11 mouse cellular contexts compared by ENCODE assay signal in genomic region chr7:139466484-139467176, GRCm38 (mm10).
DNase-seq lines count a peak whose midpoint lies in the region; ATAC-seq and TF ChIP-seq lines count a peak whose summit lies in the region.
"Had no signal": no experiment of that assay in that cellular context is flagged by ENCODE, and none has a peak within 500 bp of the region (broad histone marks: within the 10 kb centered on the region; RNA-seq: fewer than 3 reads in every experiment).

No protein-coding gene starts in this region.

- H3K27me3 ChIP-seq in intestine, embryonic 14.5 days (replicated peaks; ENCODE audit: control insufficient read depth, insufficient read depth, low read length): no peaks in the 10 kb centered on the region
- H3K27me3 ChIP-seq in intestine, postnatal 0 days (replicated peaks; ENCODE audit: control insufficient read depth, insufficient read depth, low read length): no peaks in the 10 kb centered on the region
- no peaks in the 10 kb centered on the region for H3K27me3 ChIP-seq in heart, embryonic 13.5 days (replicated peaks)

- no peak overlapping the region for H3K4me2 ChIP-seq in intestine, embryonic 14.5 days (ENCODE audit: low read length)
- H3K4me2 ChIP-seq in intestine, postnatal 0 days (replicated peaks; ENCODE audit: low read depth): no peak overlapping the region
- H3K4me2 ChIP-seq in heart, embryonic 13.5 days: 0 out of 2 replicates have a peak overlapping the region, but pooled peaks have one; percentile 4

- no peak for ATAC-seq in intestine, embryonic 14.5 days (replicated peaks; ENCODE audit: low FRiP score, low TSS enrichment, low read depth)
- ATAC-seq in intestine, postnatal 0 days: no peak
- no peak for ATAC-seq in heart, embryonic 13.5 days (ENCODE audit: extremely low read depth, insufficient number of reproducible peaks, low FRiP score, low TSS enrichment)
- peak; percentile 66 for ATAC-seq in megakaryocyte, adult 5-6 weeks (ENCODE audit: poor library complexity, severe bottlenecking)
- no peak for ATAC-seq in inflammation-experienced regulatory T-cells, adult 6 months

- H3K36me3 ChIP-seq in intestine, embryonic 14.5 days (ENCODE audit: control insufficient read depth, insufficient read depth, low read length): 0 out of 2 replicates have a peak, but pooled peaks cover 2% of the 10 kb centered on the region
- H3K36me3 ChIP-seq in intestine, postnatal 0 days (ENCODE audit: control insufficient read depth, insufficient read depth): peaks cover 3% of the 10 kb centered on the region; the same call in 1 of the 2 replicates
- no peaks in the 10 kb centered on the region for H3K36me3 ChIP-seq in heart, embryonic 13.5 days
- H3K36me3 ChIP-seq: G1E had no signal

- H3K4me1 ChIP-seq in intestine, embryonic 14.5 days (replicated peaks; ENCODE audit: control insufficient read depth, insufficient read depth, low read length): peaks cover 25% of the 10 kb centered on the region
- peaks cover 10% of the 10 kb centered on the region; the same call in 1 of the 2 replicates for H3K4me1 ChIP-seq in intestine, postnatal 0 days (replicated peaks; ENCODE audit: control insufficient read depth, insufficient read depth, low read length)
- peaks cover 97% of the 10 kb centered on the region for H3K4me1 ChIP-seq in heart, embryonic 13.5 days

- H3K9me3 ChIP-seq in intestine, embryonic 14.5 days (ENCODE audit: control insufficient read depth, low read length): no peaks in the 10 kb centered on the region
- no peaks in the 10 kb centered on the region for H3K9me3 ChIP-seq in intestine, postnatal 0 days (ENCODE audit: control insufficient read depth)
- H3K9me3 ChIP-seq in heart, embryonic 13.5 days: no peaks in the 10 kb centered on the region

- peak overlapping the region; percentile 81 for H3K27ac ChIP-seq in intestine, embryonic 14.5 days (ENCODE audit: low read depth)
- H3K27ac ChIP-seq in intestine, postnatal 0 days (ENCODE audit: low read depth, low read length): no peak overlapping the region
- peak overlapping the region; percentile 99 for H3K27ac ChIP-seq in heart, embryonic 13.5 days (replicated peaks)

- H3K4me3 ChIP-seq in intestine, embryonic 14.5 days (ENCODE audit: low read depth, low read length): no peak overlapping the region
- H3K4me3 ChIP-seq in intestine, postnatal 0 days (ENCODE audit: low read depth, low read length): no peak overlapping the region
- H3K4me3 ChIP-seq in heart, embryonic 13.5 days: no peak overlapping the region

- WGBS in intestine, embryonic 14.5 days: 40% methylated on average over 6 of the region's 7 CpGs
- 42% methylated on average over 6 of the region's 7 CpGs for WGBS in intestine, postnatal 0 days
- 9% methylated on average over 7 of the region's 7 CpGs for WGBS in heart, embryonic 13.5 days

- H3K9ac ChIP-seq in intestine, embryonic 14.5 days (ENCODE audit: low read length): no peak overlapping the region
- no peak overlapping the region for H3K9ac ChIP-seq in intestine, postnatal 0 days (ENCODE audit: low read depth, low read length)
- peak overlapping the region; percentile 76 for H3K9ac ChIP-seq in heart, embryonic 13.5 days

- no peak for DNase-seq in intestine, embryonic 14.5 days (ENCODE audit: low spot score)
- peak; percentile 29 to 30 for DNase-seq in adrenal gland, postnatal 36 days
- no peak for DNase-seq in cerebellum, adult 11-12 months
- no peak for DNase-seq in retina, embryonic 14.5 days (ENCODE audit: low spot score)
- DNase-seq: cerebellum, adult 9-11 months; thymus, postnatal 14 days had no signal

- TF ChIP-seq CTCF in intestine, postnatal 0 days (IDR thresholded peaks at IDR 0.05; ENCODE audit: low read depth): no peak

Comparison
In these comparisons a context has a peak if more than half of its experiments do, and no peak if none do; other contexts are left out.
1. DNase-seq: peak in adrenal gland, postnatal 36 days (2 of 2); none in intestine, embryonic 14.5 days (single experiment), cerebellum, adult 11-12 months (single experiment) and retina, embryonic 14.5 days (single experiment).